Mouse (Mus musculus) granulocyte monocyte progenitor cell, adult 5-6 weeks (primary cell): ENCODE results near the gene Xrcc1. TPM values are rescaled to one million over a fixed set of nuclear protein-coding genes. Genes with fewer than 3 reads are reported as not detected.

Experiments
- ATAC-seq: replicated peaks from 2 replicates; pipeline ENCODE4 v1.8.0; 2016; ENCODE audit warnings: mild to moderate bottlenecking, moderate TSS enrichment, inconsistent platforms; ENCODE audit not compliant: poor library complexity, severe bottlenecking
- total RNA-seq, 2 experiments: library from RNA; stranded (forward) in 1 of 2; stranded (reverse) in 1 of 2; fragments of 200-712, 200-1000 nt in 1 of 2; fragments of >200 nt in 1 of 2; fragmentation: Nextera tagmentation in 1 of 2; gene quantifications; 2 replicates each; pipeline ENCODE4 v1.2.3; 2014 to 2017

Gene Xrcc1
- total RNA-seq, 2 experiments from 2014 or later, result 40.9 to 80.6 TPM

GRCm38 (mm10) chr7:24563191-24563836, 17.2 kb downstream of the Xrcc1 start:
- ATAC-seq, result no peak

GRCm38 (mm10) chr7:24563837-24564206, 17.7 kb downstream of the Xrcc1 start:
- ATAC-seq, result no peak

GRCm38 (mm10) chr7:24564607-24565265, 18.6 kb downstream of the Xrcc1 start:
- peak; percentile 91 for ATAC-seq

- no peak for ATAC-seq
Measured at GRCm38 (mm10) chr7:24565627-24566026, 19.5 kb downstream of the Xrcc1 start.

- no peak for ATAC-seq
Measured at GRCm38 (mm10) chr7:24566206-24566605, 20.1 kb downstream of the Xrcc1 start.

- no peak for ATAC-seq
Measured at GRCm38 (mm10) chr7:24568512-24568911, 22.4 kb downstream of the Xrcc1 start.

GRCm38 (mm10) chr7:24571071-24571470, 25.0 kb downstream of the Xrcc1 start:
- no peak for ATAC-seq

- peak; percentile 49 for ATAC-seq
Measured at GRCm38 (mm10) chr7:24572455-24572854, 26.4 kb downstream of the Xrcc1 start.

GRCm38 (mm10) chr7:24574224-24574796, 28.2 kb downstream of the Xrcc1 start:
- ATAC-seq, result no peak

GRCm38 (mm10) chr7:24577811-24578210, 31.7 kb downstream of the Xrcc1 start:
- no peak for ATAC-seq

GRCm38 (mm10) chr7:24584876-24585275, 38.8 kb downstream of the Xrcc1 start:
- ATAC-seq, result no peak

- ATAC-seq, result no peak
Measured at GRCm38 (mm10) chr7:24585995-24586394, 39.9 kb downstream of the Xrcc1 start.

GRCm38 (mm10) chr7:24586828-24587227, 40.7 kb downstream of the Xrcc1 start:
- peak; percentile 81 for ATAC-seq

- peak; percentile 61 for ATAC-seq
Measured at GRCm38 (mm10) chr7:24587330-24588105, 41.4 kb downstream of the Xrcc1 start, which contains the start of the genes Ethe1 and Zfp575. TSS of gene Ethe1 (plus strand) at chr7:24587543. TSS of gene Zfp575 (minus strand) at chr7:24587641.

GRCm38 (mm10) chr7:24588336-24588735, 42.2 kb downstream of the Xrcc1 start:
- ATAC-seq, result peak; percentile 30

- ATAC-seq, result no peak
Measured at GRCm38 (mm10) chr7:24591735-24592134, 45.6 kb downstream of the Xrcc1 start.

- ATAC-seq, result no peak
Measured at GRCm38 (mm10) chr7:24592163-24592562, 46.1 kb downstream of the Xrcc1 start.

- no peak for ATAC-seq
Measured at GRCm38 (mm10) chr7:24592781-24593180, 46.7 kb downstream of the Xrcc1 start.

- peak; percentile 70 for ATAC-seq
Measured at GRCm38 (mm10) chr7:24593621-24594308, 47.7 kb downstream of the Xrcc1 start.

GRCm38 (mm10) chr7:24594309-24594803, 48.3 kb downstream of the Xrcc1 start:
- ATAC-seq, result no peak
